Mouse (Mus musculus): ENCODE data around the gene Rbm7. TPM values are rescaled to one million over a fixed set of nuclear protein-coding genes. Genes with fewer than 3 reads are reported as not detected.
"Not testable (repeated sequence)": the region's sequence is repeated elsewhere in the genome, so short reads cannot be mapped to it uniquely, and the experiment has no call there.

Rbm7 gene
- polyA plus RNA-seq, 1 experiment from 2014 or later, result 104 TPM

GRCm38 (mm10) chr9:48476236-48477165, 18.6 kb downstream of the Rbm7 start:
- DNase-seq (ENCODE audit: low spot score) (peak; percentile 57), ATAC-seq (no peak; the same call in 1 of the 2 replicates)
- TF ChIP-seq EP300 (IDR thresholded peaks at IDR 0.05) (no peak), CTCF (IDR thresholded peaks at IDR 0.05) (no peak)
- H3K27me3 ChIP-seq (replicated peaks; ENCODE audit: insufficient read depth, low read length), result no peaks in the 10 kb centered on the region
- H3K36me3 ChIP-seq (ENCODE audit: insufficient read depth, low read length), result no peaks in the 10 kb centered on the region
- WGBS, result 68% methylated on average over 10 of the region's 10 CpGs
- H3K4me1 ChIP-seq (ENCODE audit: insufficient read depth, low read depth, low read length), result no peaks in the 10 kb centered on the region
- no peak overlapping the region for H3K27ac ChIP-seq (ENCODE audit: low read length)
- H3K9me3 ChIP-seq (ENCODE audit: low read length), result no peaks in the 10 kb centered on the region
- H3K4me2 ChIP-seq (replicated peaks; ENCODE audit: low read depth, low read length), result no peak overlapping the region
- no peak overlapping the region for H3K4me3 ChIP-seq (ENCODE audit: low read depth, low read length)
- H3K9ac ChIP-seq (replicated peaks; ENCODE audit: low read depth), result no peak overlapping the region

- DNase-seq (ENCODE audit: low spot score) (no peak), ATAC-seq (no peak)
- Histone ChIP-seq H3K9me3 (ENCODE audit: low read length) (no peaks in the 10 kb centered on the region), H3K36me3 (ENCODE audit: insufficient read depth, low read length) (no peaks in the 10 kb centered on the region), H3K4me1 (ENCODE audit: insufficient read depth, low read depth, low read length) (no peaks in the 10 kb centered on the region), H3K27me3 (replicated peaks; ENCODE audit: insufficient read depth, low read length) (no peaks in the 10 kb centered on the region), H3K4me3 (ENCODE audit: low read depth, low read length) (no peak overlapping the region), H3K27ac (ENCODE audit: low read length) (no peak overlapping the region), H3K9ac (replicated peaks; ENCODE audit: low read depth) (no peak overlapping the region), H3K4me2 (replicated peaks; ENCODE audit: low read depth, low read length) (no peak overlapping the region)
- TF ChIP-seq CTCF (IDR thresholded peaks at IDR 0.05) (no peak), EP300 (IDR thresholded peaks at IDR 0.05) (no peak)
- 93% methylated on average over 9 of the region's 9 CpGs for WGBS
These were observed 20.7 kb downstream of the Rbm7 start for GRCm38 (mm10) chr9:48474367-48474766.

- TF ChIP-seq EP300 (IDR thresholded peaks at IDR 0.05), result no peak
- no peak for TF ChIP-seq CTCF (IDR thresholded peaks at IDR 0.05)
- ATAC-seq, result no peak
These were observed 22.0 kb downstream of the Rbm7 start for GRCm38 (mm10) chr9:48473131-48473530.

GRCm38 (mm10) chr9:48472441-48473025, 22.6 kb downstream of the Rbm7 start:
- DNase-seq (ENCODE audit: low spot score) (peak; percentile 64), ATAC-seq (peak; percentile 63)
- no peaks in the 10 kb centered on the region for H3K36me3 ChIP-seq (ENCODE audit: insufficient read depth, low read length)
- H3K9ac ChIP-seq (replicated peaks; ENCODE audit: low read depth), result no peak overlapping the region
- H3K27me3 ChIP-seq (replicated peaks; ENCODE audit: insufficient read depth, low read length), result no peaks in the 10 kb centered on the region
- no peak for TF ChIP-seq EP300 (IDR thresholded peaks at IDR 0.05)
- no peak for TF ChIP-seq CTCF (IDR thresholded peaks at IDR 0.05)
- H3K9me3 ChIP-seq (ENCODE audit: low read length), result no peaks in the 10 kb centered on the region
- H3K4me3 ChIP-seq (ENCODE audit: low read depth, low read length), result no peak overlapping the region
- no peaks in the 10 kb centered on the region for H3K4me1 ChIP-seq (ENCODE audit: insufficient read depth, low read depth, low read length)
- no peak overlapping the region for H3K4me2 ChIP-seq (replicated peaks; ENCODE audit: low read depth, low read length)
- H3K27ac ChIP-seq (ENCODE audit: low read length), result no peak overlapping the region
- 68% methylated on average over 15 of the region's 15 CpGs for WGBS

More at GRCm38 (mm10) chr9:48473131-48473530, 22.0 kb downstream of the Rbm7 start:
- no peak for DNase-seq (ENCODE audit: low spot score)
- no peaks in the 10 kb centered on the region for H3K36me3 ChIP-seq (ENCODE audit: insufficient read depth, low read length)
- H3K27ac ChIP-seq (ENCODE audit: low read length), result no peak overlapping the region
- no peaks in the 10 kb centered on the region for H3K9me3 ChIP-seq (ENCODE audit: low read length)
- H3K9ac ChIP-seq (replicated peaks; ENCODE audit: low read depth), result no peak overlapping the region
- H3K4me2 ChIP-seq (replicated peaks; ENCODE audit: low read depth, low read length), result no peak overlapping the region
- H3K4me1 ChIP-seq (ENCODE audit: insufficient read depth, low read depth, low read length), result no peaks in the 10 kb centered on the region
- H3K4me3 ChIP-seq (ENCODE audit: low read depth, low read length), result no peak overlapping the region
- 80% methylated on average over 12 of the region's 12 CpGs for WGBS
- H3K27me3 ChIP-seq (replicated peaks; ENCODE audit: insufficient read depth, low read length), result no peaks in the 10 kb centered on the region

GRCm38 (mm10) chr9:48467471-48467870, 27.6 kb downstream of the Rbm7 start:
- WGBS, result 98% methylated on average over 5 of the region's 5 CpGs
- not testable (repeated sequence) for H3K4me2 ChIP-seq (replicated peaks; ENCODE audit: low read depth, low read length); H3K27me3 ChIP-seq (replicated peaks; ENCODE audit: insufficient read depth, low read length); H3K4me1 ChIP-seq (ENCODE audit: insufficient read depth, low read depth, low read length); H3K9me3 ChIP-seq (ENCODE audit: low read length); ATAC-seq; H3K27ac ChIP-seq (ENCODE audit: low read length); H3K9ac ChIP-seq (replicated peaks; ENCODE audit: low read depth); H3K4me3 ChIP-seq (ENCODE audit: low read depth, low read length); H3K36me3 ChIP-seq (ENCODE audit: insufficient read depth, low read length); DNase-seq (ENCODE audit: low spot score)

GRCm38 (mm10) chr9:48466804-48467203, 28.3 kb downstream of the Rbm7 start:
- TF ChIP-seq EP300 (IDR thresholded peaks at IDR 0.05), result no peak
- peak; percentile 96 for TF ChIP-seq CTCF (IDR thresholded peaks at IDR 0.05)
- DNase-seq (ENCODE audit: low spot score), result peak; percentile 75

More at GRCm38 (mm10) chr9:48466804-48467203, 28.3 kb downstream of the Rbm7 start:
- Histone ChIP-seq H3K9ac (replicated peaks; ENCODE audit: low read depth) (no peak overlapping the region), H3K4me3 (ENCODE audit: low read depth, low read length) (no peak overlapping the region), H3K27me3 (replicated peaks; ENCODE audit: insufficient read depth, low read length) (no peaks in the 10 kb centered on the region), H3K4me2 (replicated peaks; ENCODE audit: low read depth, low read length) (no peak overlapping the region), H3K27ac (ENCODE audit: low read length) (no peak overlapping the region), H3K9me3 (ENCODE audit: low read length) (0 out of 2 replicates have a peak, but pooled peaks cover 2% of the 10 kb centered on the region), H3K36me3 (ENCODE audit: insufficient read depth, low read length) (no peaks in the 10 kb centered on the region), H3K4me1 (ENCODE audit: insufficient read depth, low read depth, low read length) (no peaks in the 10 kb centered on the region)
- WGBS, result 56% methylated on average over 3 of the region's 3 CpGs
- peak; percentile 30; the same call in 1 of the 2 replicates for ATAC-seq

Data from lung, postnatal 0 days (tissue).